Mouse (Mus musculus) ES-E14 (cell line): ENCODE results near the gene Arhgap45. TPM values are rescaled to one million over a fixed set of nuclear protein-coding genes. Genes with fewer than 3 reads are reported as not detected.

ENCODE experiments used
- DNase-seq: peaks from one replicate; pipeline ENCODE4 v3.0.0-alpha.2; 2013; ENCODE audit warnings: low read depth, low spot score
- H3K27ac ChIP-seq: 2 replicates; pipeline ENCODE4 v1.5.1; 2012; ENCODE audit warnings: low read depth, mild to moderate bottlenecking, low read length, moderate library complexity, mixed read lengths; ENCODE audit not compliant: poor library complexity, insufficient read depth, severe bottlenecking
- H3K36me3 ChIP-seq: 2 replicates; pipeline ENCODE4 v1.6.1; 2012; ENCODE audit warnings: mild to moderate bottlenecking, low read length, moderate library complexity, mixed read lengths; ENCODE audit not compliant: control insufficient read depth, poor library complexity, insufficient read depth, severe bottlenecking
- H3K4me1 ChIP-seq, 2 experiments: fragments of 150-350 bp in 1 of 2; sonication (generic) in 1 of 2; 2 replicates each; pipeline ENCODE4 v1.6.1; 2012; ENCODE audit warnings: low read length in 2 of 2, mild to moderate bottlenecking in 1 of 2, mixed read lengths in 1 of 2; ENCODE audit not compliant: control insufficient read depth in 2 of 2, insufficient read depth in 2 of 2, poor library complexity in 1 of 2
- H3K4me3 ChIP-seq, 2 experiments: fragments of 150-350 bp in 1 of 2; sonication (generic) in 1 of 2; 2 replicates each; pipeline ENCODE4 v1.5.1; 2012; ENCODE audit warnings: low read length in 2 of 2, low read depth in 1 of 2, mild to moderate bottlenecking in 1 of 2, mixed read lengths in 1 of 2; ENCODE audit not compliant: insufficient read depth in 1 of 2, poor library complexity in 1 of 2, severe bottlenecking in 1 of 2
- H3K9ac ChIP-seq: 2 replicates; pipeline ENCODE4 v1.6.1; 2012; ENCODE audit warnings: low read depth, mild to moderate bottlenecking, low read length, mixed read lengths; ENCODE audit not compliant: poor library complexity, insufficient read depth, severe bottlenecking
- H3K9me3 ChIP-seq: fragments of 150-350 bp; sonication (generic); 2 replicates; pipeline ENCODE4 v1.6.1; 2012; ENCODE audit warnings: low read depth, mild to moderate bottlenecking, low read length; ENCODE audit not compliant: control insufficient read depth, insufficient read depth
- CHD2 ChIP-seq: IDR thresholded peaks from 2 replicates; pipeline ENCODE4 v1.6.1; 2014; ENCODE audit warnings: mild to moderate bottlenecking, low read depth, low read length, inconsistent platforms
- HCFC1 ChIP-seq: IDR thresholded peaks from 2 replicates; pipeline ENCODE4 v1.6.1; 2012; ENCODE audit warnings: low read length, inconsistent platforms, borderline replicate concordance; ENCODE audit not compliant: insufficient read depth
- MAFK ChIP-seq: IDR thresholded peaks from 2 replicates; pipeline ENCODE4 v1.6.1; 2014; ENCODE audit warnings: mild to moderate bottlenecking, low read depth, low read length, inconsistent platforms; ENCODE audit not compliant: insufficient read depth
- ZC3H11A ChIP-seq: IDR thresholded peaks from 2 replicates; pipeline ENCODE4 v1.6.1; 2012; ENCODE audit warnings: low read depth, mild to moderate bottlenecking, inconsistent platforms, low read length, borderline replicate concordance
- ZNF384 ChIP-seq: IDR thresholded peaks from 2 replicates; pipeline ENCODE4 v1.6.1; 2012; ENCODE audit warnings: low read depth, low read length, inconsistent platforms
- in situ Hi-C, 2 experiments: fragments of 600-800 bp; cut with MboI; formaldehyde crosslinking; loops; one replicate each; pipeline ENCODE4 v1.15.1; 2025; ENCODE audit warnings: low sequenced_read_pairs in 2 of 2, inconsistent platforms in 1 of 2; ENCODE audit not compliant: unreplicated experiment in 2 of 2
- total RNA-seq: library from RNA; depleted of rRNA; stranded (reverse); fragments of 300-350 nt; gene quantifications from 2 replicates; pipeline ENCODE4 v1.2.3, GENCODE M21; 2012

Gene Arhgap45
- total RNA-seq, 1 experiment: 17.0 TPM

DNA sequence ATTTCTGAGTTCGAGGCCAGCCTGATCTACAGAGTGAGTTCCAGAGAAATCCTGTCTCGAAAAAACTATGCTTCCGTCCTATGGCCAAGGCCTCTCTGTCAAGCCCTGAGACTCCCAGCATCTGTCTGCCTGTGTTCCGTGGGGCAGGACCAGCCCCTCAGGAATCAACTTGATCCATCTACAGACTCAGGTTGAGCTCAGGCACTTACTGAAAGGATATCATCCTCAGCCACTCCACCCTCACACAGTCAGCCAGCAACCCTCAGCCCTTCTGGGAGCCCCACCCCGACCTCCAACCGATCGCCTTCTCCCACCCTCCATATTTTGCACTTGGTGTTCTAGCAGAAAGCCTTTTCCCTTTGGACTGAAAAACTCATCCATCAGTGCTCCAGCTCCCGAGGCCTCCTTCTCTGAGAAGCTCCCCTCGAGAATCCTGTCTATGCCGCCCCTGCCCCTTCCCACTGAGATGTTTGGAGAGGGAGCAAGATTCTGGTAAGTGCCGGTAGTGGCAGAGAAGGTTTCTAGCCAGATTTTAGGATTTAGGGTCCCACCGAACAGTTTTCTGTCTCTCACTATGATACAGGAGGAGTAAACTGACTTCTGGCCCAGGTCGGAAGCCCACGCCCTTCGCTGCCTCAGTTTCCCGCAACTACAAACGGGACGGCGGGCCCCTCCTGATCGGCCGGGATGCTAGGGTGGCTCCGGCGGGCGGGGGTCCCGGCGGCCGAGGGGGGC lies 28.5 kb upstream of the Arhgap45 start:
- Histone ChIP-seq H3K4me1 (peaks cover 9 to 19% of the 10 kb centered on the region in 2 experiments), H3K27ac (peak overlapping the region; percentile 45; the same call in 1 of the 2 replicates), H3K9ac (peak overlapping the region; percentile 81), H3K9me3 (no peaks in the 10 kb centered on the region), H3K4me3 (peak overlapping the region; percentile 75 to 86), H3K36me3 (peaks cover under 1% of the 10 kb centered on the region; the same call in 1 of the 2 replicates)
- TF ChIP-seq HCFC1 (no peak), ZNF384 (no peak), MAFK (no peak), CHD2 (no peak), ZC3H11A (no peak)
- DNase-seq: no peak
- in situ Hi-C loops: loop anchor here in 1 of 2 experiments (25.0 kb wide), 1 partner anchor 124 kb away; the partner anchor contains the start of genes Sbno2 and Stk11

DNA sequence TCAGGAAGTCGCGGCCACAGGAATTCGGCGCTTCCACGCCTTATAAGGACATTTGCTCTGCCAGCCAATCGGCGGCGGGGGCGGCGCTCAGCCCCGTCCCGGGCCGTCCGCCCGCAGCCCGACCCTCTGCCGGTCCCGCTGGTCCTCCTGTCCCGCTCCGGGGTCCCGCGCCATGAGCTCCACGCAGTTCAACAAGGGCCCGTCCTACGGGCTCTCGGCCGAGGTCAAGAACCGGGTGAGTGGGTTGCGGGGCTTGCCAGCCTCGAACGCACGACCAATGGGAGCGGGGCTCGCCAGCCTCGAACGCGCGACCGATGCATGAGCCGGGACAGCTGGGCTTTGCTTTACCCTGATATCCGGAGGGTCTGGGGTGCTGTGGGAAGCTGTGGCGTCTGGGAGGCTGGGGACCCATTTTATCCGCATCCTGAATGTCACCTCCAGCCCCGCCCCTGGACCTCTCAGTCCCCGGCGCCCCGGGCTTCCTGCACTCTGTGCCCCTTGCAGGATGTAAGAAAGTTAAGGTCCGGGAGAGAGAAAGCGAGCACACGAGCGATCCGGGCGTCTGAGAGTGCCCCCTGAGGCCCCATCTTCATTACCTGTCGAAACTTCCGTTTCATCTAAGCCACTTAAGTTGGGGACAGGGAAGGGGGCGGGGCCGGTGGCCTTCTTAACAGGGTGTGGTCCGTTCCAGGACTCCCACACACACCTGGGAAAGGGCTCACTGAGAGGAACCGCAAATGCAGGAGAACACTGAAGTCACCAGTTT lies 27.8 kb upstream of the Arhgap45 start, which contains the start of gene Cnn2:
Cnn2 (plus strand) TSS at position 79 of the 766 bp plus-strand sequence.
- Histone ChIP-seq H3K27ac (peak within 1 kb of the TSS; percentile 45; the same call in 1 of the 2 replicates), H3K4me3 (peak within 1 kb of the TSS; percentile 75 to 86), H3K9ac (peak within 1 kb of the TSS; percentile 81), H3K36me3 (peaks cover 8% of the 10 kb centered on the region; the same call in 1 of the 2 replicates), H3K4me1 (peaks cover 6 to 16% of the 10 kb centered on the region in 2 experiments), H3K9me3 (no peaks in the 10 kb centered on the region)
- in situ Hi-C loops: loop anchor here in 1 of 2 experiments (25.0 kb wide), 1 partner anchor 124 kb away; the partner anchor contains the start of genes Sbno2 and Stk11
- TF ChIP-seq MAFK (no peak), ZC3H11A (no peak), CHD2 (no peak), HCFC1 (no peak), ZNF384 (no peak)
- DNase-seq: no peak

DNA sequence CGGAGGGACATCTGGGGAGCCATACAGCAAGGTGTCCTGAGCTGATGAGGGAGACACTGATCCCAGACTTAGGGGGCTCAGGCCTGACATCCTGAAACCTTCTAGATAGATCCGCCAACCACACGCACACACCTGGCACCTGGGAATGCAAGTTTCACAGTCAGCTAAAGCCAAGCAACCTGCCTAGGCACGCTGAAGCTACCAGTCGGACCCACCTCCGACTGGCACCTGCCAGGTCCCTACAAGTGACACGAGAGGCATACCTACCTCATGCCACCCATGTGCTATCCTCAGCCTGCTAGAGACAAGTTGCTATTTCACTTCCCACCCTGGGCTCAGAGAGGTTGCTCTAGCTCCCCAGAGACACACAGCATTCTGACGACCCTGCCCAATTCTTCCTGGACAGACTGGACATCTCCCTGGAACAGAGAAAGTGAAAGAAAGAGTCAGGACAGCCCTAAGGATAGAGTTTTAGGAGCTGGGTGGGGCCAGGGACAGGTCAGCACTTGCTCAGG lies 27.1 kb upstream of the Arhgap45 start:
- H3K9me3 ChIP-seq: no peaks in the 10 kb centered on the region
- H3K4me1 ChIP-seq: peaks cover 6 to 16% of the 10 kb centered on the region in 2 experiments
- peak overlapping the region; percentile 81; the same call in 1 of the 2 replicates for H3K9ac ChIP-seq
- H3K27ac ChIP-seq: no peak overlapping the region
- H3K4me3 ChIP-seq: peak overlapping the region; percentile 75 to 86; a peak in 3 of 4 replicates
- TF ChIP-seq MAFK (no peak), CHD2 (no peak), ZNF384 (no peak), ZC3H11A (no peak)
- no peak for DNase-seq
- peaks cover 11% of the 10 kb centered on the region; the same call in 1 of the 2 replicates for H3K36me3 ChIP-seq
- in situ Hi-C loops: loop anchor here in 1 of 2 experiments (25.0 kb wide), 1 partner anchor 123 kb away; the partner anchor contains the start of genes Sbno2 and Stk11

DNA sequence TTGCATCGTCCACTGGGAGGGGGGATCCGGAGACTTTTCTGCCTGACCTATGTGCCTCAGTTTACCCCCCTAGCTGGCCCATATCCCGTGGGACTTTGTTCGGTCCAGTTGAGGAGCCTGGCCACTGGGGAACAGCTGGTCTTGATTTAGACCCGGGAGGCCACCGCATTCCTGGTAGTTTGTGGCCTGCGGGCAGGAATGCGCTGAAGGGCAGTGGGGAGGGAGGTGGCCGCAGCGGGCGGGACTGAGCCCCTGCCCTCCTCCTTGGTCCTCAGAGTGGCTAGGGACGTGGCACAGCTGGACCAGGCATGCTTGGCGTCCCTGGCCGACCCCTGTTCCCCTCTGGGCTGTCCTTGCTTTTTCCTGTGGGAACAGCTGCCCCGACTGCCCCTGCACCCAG lies 26.6 kb upstream of the Arhgap45 start:
- H3K36me3 ChIP-seq: peaks cover 14% of the 10 kb centered on the region; the same call in 1 of the 2 replicates
- in situ Hi-C loops: loop anchor here in 1 of 2 experiments (25.0 kb wide), 1 partner anchor 122 kb away; the partner anchor contains the start of genes Sbno2 and Stk11
- no peak overlapping the region for H3K4me3 ChIP-seq
- H3K27ac ChIP-seq: no peak overlapping the region
- H3K9ac ChIP-seq: no peak overlapping the region; the same call in 1 of the 2 replicates
- peaks cover 6 to 16% of the 10 kb centered on the region in 2 experiments for H3K4me1 ChIP-seq
- no peak for DNase-seq
- TF ChIP-seq CHD2 (no peak), ZC3H11A (no peak), HCFC1 (no peak), MAFK (no peak), ZNF384 (no peak)
- no peaks in the 10 kb centered on the region for H3K9me3 ChIP-seq
